Mouse (Mus musculus) G1E (cell line): Measurements from ENCODE around the gene Rtbdn.

Experiments
- CTCF ChIP-seq: IDR thresholded peaks from 2 replicates; pipeline ENCODE4 v1.5.1; 2012; ENCODE audit warnings: low read depth, low read length, inconsistent platforms, mixed read lengths
- GATA1 ChIP-seq: IDR thresholded peaks from 2 replicates; pipeline ENCODE4 v1.6.1; 2012; ENCODE audit warnings: borderline replicate concordance, low read length, inconsistent platforms, mixed read lengths
- POLR2AphosphoS5 ChIP-seq: IDR thresholded peaks from 2 replicates; pipeline ENCODE4 v1.6.1; 2012; ENCODE audit warnings: low read depth, low read length, inconsistent platforms; ENCODE audit not compliant: insufficient replicate concordance
- TAL1 ChIP-seq: conservative IDR thresholded peaks from 2 replicates; pipeline ENCODE4 v1.6.1; 2012; ENCODE audit warnings: low read depth, low read length, inconsistent platforms, mixed read lengths

GRCm38 (mm10) chr8:84927513-84927912, 19.3 kb upstream of the Rtbdn start:
- TF ChIP-seq TAL1 (no peak), CTCF (no peak), POLR2AphosphoS5 (no peak), GATA1 (no peak)
